Mouse (Mus musculus) liver, adult 2 months (tissue): ENCODE results near the gene Peak1. TPM values are rescaled to one million over a fixed set of nuclear protein-coding genes. Genes with fewer than 3 reads are reported as not detected.

Experiments
- DNase-seq: peaks from one replicate; pipeline ENCODE4 v3.0.0-alpha.2; 2011; ENCODE audit warnings: low read depth, low spot score; ENCODE audit errors: extremely low read depth
- H3K27ac ChIP-seq: fragments of 200-500 bp; replicated peaks from 2 replicates; pipeline ENCODE4 v1.5.1; 2012; ENCODE audit warnings: low read depth, mild to moderate bottlenecking, control low read depth, inconsistent platforms, low read length; ENCODE audit not compliant: insufficient read depth
- H3K27me3 ChIP-seq: fragments of 200-500 bp; 2 replicates; pipeline ENCODE4 v1.6.1; 2012; ENCODE audit warnings: mild to moderate bottlenecking, moderate library complexity, low read length, inconsistent platforms; ENCODE audit not compliant: control insufficient read depth, insufficient read depth
- H3K36me3 ChIP-seq: fragments of 200-500 bp; 2 replicates; pipeline ENCODE4 v1.6.1; 2012; ENCODE audit warnings: low read length, inconsistent platforms; ENCODE audit not compliant: control insufficient read depth, insufficient read depth
- H3K4me1 ChIP-seq: fragments of 200-500 bp; 2 replicates; pipeline ENCODE4 v1.6.1; 2011; ENCODE audit warnings: low read length; ENCODE audit not compliant: control insufficient read depth, insufficient read depth
- H3K4me3 ChIP-seq: fragments of 200-500 bp; 2 replicates; pipeline ENCODE4 v1.5.1; 2011; ENCODE audit warnings: low read depth, mild to moderate bottlenecking, control low read depth, low read length, moderate library complexity; ENCODE audit not compliant: insufficient read depth
- H3K79me2 ChIP-seq: fragments of 200-500 bp; 2 replicates; pipeline ENCODE4 v1.6.1; 2012; ENCODE audit warnings: inconsistent platforms, mild to moderate bottlenecking, low read length, moderate library complexity; ENCODE audit not compliant: control insufficient read depth, insufficient read depth
- H3K9ac ChIP-seq: fragments of 200-500 bp; 2 replicates; pipeline ENCODE4 v1.6.1; 2012; ENCODE audit warnings: low read depth, mild to moderate bottlenecking, control low read depth, inconsistent platforms, low read length
- CTCF ChIP-seq: fragments of 200-500 bp; IDR thresholded peaks from 2 replicates; pipeline ENCODE4 v1.5.1; 2011; ENCODE audit warnings: low read depth, low read length, control low read depth
- POLR2A ChIP-seq: fragments of 200-500 bp; IDR thresholded peaks from 2 replicates; pipeline ENCODE4 v1.6.1; 2011; ENCODE audit warnings: low read length, control low read depth; ENCODE audit not compliant: insufficient read depth; ENCODE audit errors: extremely low read depth
- whole genome bisulfite sequencing: fragments of 180-500 bp; shearing (Covaris S2); methylation state at CpG from one replicate; pipeline ENCODE4 v1.1.7; 2018; 5-methylcytosine and 5-hydroxymethylcytosine counted together
- polyA plus RNA-seq: library from polyadenylated mRNA; depleted of rRNA; stranded (reverse); fragments of >200 nt; gene quantifications from 2 replicates; pipeline ENCODE4 v1.2.3, GENCODE M21; 2012
- total RNA-seq: library from RNA; depleted of rRNA; stranded (reverse); fragments of >200 nt; gene quantifications from 2 replicates; pipeline ENCODE4 v1.2.3, GENCODE M21; 2014

Peak1 gene
- total and polyA plus RNA-seq, 2 experiments: 2.8 to 10.7 TPM

DNA sequence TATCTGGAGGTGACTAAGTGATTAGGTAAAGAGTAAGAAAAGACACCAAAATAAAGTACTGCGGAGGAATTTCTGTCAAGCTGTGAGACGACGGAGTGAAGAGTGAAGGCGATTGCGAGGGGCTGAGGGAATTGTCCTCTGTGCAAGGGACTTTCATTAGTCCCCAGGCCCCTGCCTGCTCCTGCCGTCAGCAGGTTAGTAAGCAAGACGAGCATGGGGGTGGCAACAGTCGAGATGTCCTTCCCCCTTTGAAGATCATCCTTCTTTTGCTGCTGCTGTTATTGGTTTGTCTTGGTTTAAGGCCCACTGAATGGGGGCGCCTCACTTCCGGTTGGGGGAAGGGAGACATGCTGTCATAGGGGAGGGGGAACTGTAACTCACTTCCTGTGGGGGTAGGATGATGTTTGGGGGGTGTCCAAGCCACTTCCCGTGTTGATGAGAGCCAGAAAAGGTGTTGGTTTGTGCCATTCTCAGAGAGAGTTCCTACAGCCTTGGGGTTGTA, 922 bp upstream of the Peak1 start:
- peaks cover 12% of the 10 kb centered on the region; the same call in 1 of the 2 replicates for H3K79me2 ChIP-seq
- no peaks in the 10 kb centered on the region for H3K27me3 ChIP-seq
- peak overlapping the region; percentile 48 for H3K4me3 ChIP-seq
- H3K27ac ChIP-seq: peak overlapping the region; percentile 50
- H3K4me1 ChIP-seq: peaks cover 7% of the 10 kb centered on the region
- peak overlapping the region; percentile 66 for H3K9ac ChIP-seq
- no peak for TF ChIP-seq CTCF
- no peak for TF ChIP-seq POLR2A
- H3K36me3 ChIP-seq: no peaks in the 10 kb centered on the region
- WGBS: under 1% methylated on average over 11 of the region's 11 CpGs
- no peak for DNase-seq

DNA sequence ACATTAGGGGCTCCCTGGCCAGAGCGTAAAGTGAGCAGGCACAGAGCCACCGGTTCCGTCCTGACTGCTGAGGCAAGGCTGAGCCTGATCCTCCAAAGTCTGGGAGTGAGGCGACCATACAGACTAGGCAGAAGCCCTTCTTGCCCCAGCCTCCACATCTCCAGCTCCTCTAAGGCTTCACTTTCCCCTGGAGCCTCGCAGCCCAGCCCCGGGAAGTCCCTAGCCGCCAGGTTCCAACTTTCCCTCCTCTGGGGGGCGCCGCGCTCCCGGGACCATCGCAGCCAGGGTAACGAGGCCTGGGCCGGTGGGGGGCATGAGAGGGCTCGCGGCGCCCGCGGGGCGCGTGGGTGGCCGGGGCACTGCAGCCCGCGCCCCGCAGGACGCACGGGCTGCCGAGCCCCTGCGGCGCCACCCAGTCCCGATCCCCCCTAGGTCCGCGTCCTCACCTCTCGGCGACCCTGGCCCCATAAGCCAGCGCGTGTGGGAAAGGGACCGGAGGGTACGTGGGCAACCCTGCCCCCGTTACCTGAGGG, 386 bp downstream of the Peak1 start:
- H3K4me3 ChIP-seq: peak overlapping the region; percentile 91
- H3K36me3 ChIP-seq: no peaks in the 10 kb centered on the region
- DNase-seq: peak; percentile 22
- peaks cover 10% of the 10 kb centered on the region; the same call in 1 of the 2 replicates for H3K79me2 ChIP-seq
- peaks cover 7% of the 10 kb centered on the region for H3K4me1 ChIP-seq
- H3K27ac ChIP-seq: peak overlapping the region; percentile 79
- peak overlapping the region; percentile 92 for H3K9ac ChIP-seq
- under 1% methylated on average over 37 of the region's 40 CpGs for WGBS
- no peaks in the 10 kb centered on the region for H3K27me3 ChIP-seq
- TF ChIP-seq CTCF: peak; percentile 64
- no peak for TF ChIP-seq POLR2A

DNA sequence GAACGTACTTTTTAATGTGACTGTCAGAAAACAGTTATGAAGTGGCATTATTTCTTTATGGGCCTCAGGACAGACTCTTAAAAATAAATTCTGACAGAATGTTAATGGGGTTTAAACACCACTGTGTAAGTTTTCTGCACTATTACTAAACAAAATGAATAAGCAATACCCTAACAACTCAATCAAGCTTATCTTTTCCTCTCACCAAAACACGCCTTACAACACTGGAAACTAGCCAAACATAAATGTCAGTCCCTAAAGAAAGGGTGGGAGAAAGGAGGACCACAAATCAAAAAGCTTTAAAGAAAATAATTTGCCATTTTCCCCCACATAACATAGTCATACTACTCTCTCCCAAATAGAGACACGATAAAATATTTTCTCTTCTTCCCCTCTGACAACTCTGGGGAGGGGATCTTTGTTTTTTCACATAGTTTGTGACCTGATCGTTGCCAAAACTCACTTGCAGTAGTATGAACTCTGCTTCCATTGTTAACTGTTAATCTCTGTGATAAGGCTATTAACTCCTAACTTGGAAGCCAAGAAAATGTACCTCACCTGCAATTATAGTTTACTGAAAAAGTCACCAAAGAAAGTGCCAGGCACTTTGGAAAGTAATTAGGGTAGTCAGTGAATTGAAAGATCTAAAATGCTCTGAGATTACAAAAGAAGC, 1.8 kb downstream of the Peak1 start:
- no peaks in the 10 kb centered on the region for H3K36me3 ChIP-seq
- H3K79me2 ChIP-seq: peaks cover 8% of the 10 kb centered on the region; the same call in 1 of the 2 replicates
- WGBS: 47% methylated on average over 4 of the region's 4 CpGs
- no peak for DNase-seq
- H3K27ac ChIP-seq: no peak overlapping the region
- TF ChIP-seq POLR2A (no peak), CTCF (no peak)
- H3K4me1 ChIP-seq: peaks cover 7% of the 10 kb centered on the region
- no peak overlapping the region for H3K9ac ChIP-seq
- H3K27me3 ChIP-seq: no peaks in the 10 kb centered on the region
- no peak overlapping the region for H3K4me3 ChIP-seq

DNA sequence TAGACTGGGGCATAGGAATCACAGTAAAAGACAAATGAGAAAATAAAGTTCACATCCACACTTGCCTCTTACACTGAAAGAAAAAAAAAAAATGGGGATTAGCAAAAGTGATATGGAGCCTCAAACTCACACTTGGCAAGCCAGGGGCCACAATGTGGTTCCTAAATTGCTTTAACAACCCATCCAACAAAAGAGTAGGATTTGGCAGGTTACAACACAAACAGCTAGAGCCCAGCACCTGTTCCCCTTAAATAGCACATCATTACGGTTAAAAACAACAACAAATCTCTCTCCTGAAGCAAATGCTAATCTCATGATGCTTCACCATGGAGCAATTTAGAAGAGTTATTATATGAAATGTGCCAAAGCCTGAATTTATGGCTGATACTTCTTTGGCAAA, 2.5 kb downstream of the Peak1 start:
- TF ChIP-seq CTCF (no peak), POLR2A (no peak)
- Histone ChIP-seq H3K27me3 (no peaks in the 10 kb centered on the region), H3K27ac (no peak overlapping the region), H3K79me2 (peaks cover 5% of the 10 kb centered on the region; the same call in 1 of the 2 replicates), H3K4me3 (no peak overlapping the region), H3K4me1 (peaks cover 7% of the 10 kb centered on the region), H3K9ac (no peak overlapping the region), H3K36me3 (no peaks in the 10 kb centered on the region)
- 76% methylated on average over 1 of the region's 1 CpGs for WGBS
- no peak for DNase-seq

DNA sequence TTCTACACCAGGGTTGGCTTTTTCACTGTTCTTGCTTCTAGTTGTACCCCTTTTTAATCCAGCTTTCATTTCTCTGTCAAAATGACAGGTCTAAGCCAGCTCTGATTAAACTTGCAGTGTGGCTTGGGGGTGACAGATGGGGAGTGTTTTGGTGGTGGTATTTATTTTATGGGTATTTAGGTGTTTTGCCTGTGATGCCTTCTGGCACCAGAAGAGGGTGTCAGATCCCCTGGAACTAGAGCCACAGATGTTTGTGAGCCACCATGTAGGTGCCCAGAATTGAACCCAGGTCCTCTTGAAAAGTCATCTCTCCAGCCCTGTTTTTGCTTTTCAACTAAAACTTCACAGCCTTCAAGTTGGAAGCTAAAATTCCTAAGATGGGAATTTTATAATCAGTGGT, 3.5 kb downstream of the Peak1 start:
- Histone ChIP-seq H3K4me3 (no peak overlapping the region), H3K4me1 (peaks cover 5% of the 10 kb centered on the region), H3K36me3 (no peaks in the 10 kb centered on the region), H3K79me2 (peaks cover 10% of the 10 kb centered on the region; the same call in 1 of the 2 replicates), H3K27me3 (no peaks in the 10 kb centered on the region), H3K9ac (no peak overlapping the region), H3K27ac (no peak overlapping the region)
- no peak for DNase-seq
- TF ChIP-seq POLR2A (no peak), CTCF (0 out of 2 replicates have a peak, but pooled peaks have one; percentile 23)

DNA sequence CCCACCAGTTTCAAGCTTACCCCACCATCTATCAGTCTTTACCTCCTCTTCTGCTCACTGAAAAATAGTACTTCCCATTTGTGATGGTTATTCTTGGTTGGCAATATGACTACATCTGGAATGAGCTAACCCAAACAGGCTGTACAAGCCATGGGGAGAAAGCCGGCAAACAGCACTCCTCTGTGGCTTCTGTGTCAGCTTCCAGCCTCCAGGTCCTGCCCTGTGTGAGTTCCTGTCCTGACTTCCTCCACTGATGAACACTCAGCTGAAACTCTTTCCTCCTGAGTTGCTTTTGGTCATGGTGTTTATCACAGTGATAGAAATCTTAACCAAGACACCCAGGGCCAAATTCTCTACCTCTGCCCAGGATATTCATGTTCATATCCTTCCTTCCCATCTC, 5.2 kb downstream of the Peak1 start:
- Histone ChIP-seq H3K9ac (no peak overlapping the region), H3K27ac (no peak overlapping the region), H3K36me3 (no peaks in the 10 kb centered on the region), H3K27me3 (no peaks in the 10 kb centered on the region), H3K79me2 (peaks cover 14% of the 10 kb centered on the region; the same call in 1 of the 2 replicates), H3K4me1 (peaks cover 4% of the 10 kb centered on the region), H3K4me3 (no peak overlapping the region)
- TF ChIP-seq POLR2A (no peak), CTCF (no peak)
- 66% methylated on average over 1 of the region's 1 CpGs for WGBS
- no peak for DNase-seq
